In genomic region chr5:39803457-39803856, GRCm38 (mm10) we compare ENCODE assay signal across 14 mouse cellular contexts. TPM values are rescaled to one million over a fixed set of nuclear protein-coding genes. Genes with fewer than 3 reads are reported as not detected.
DNase-seq lines count a peak whose midpoint lies in the region; ATAC-seq and TF ChIP-seq lines count a peak whose summit lies in the region.
"Had no signal": no experiment of that assay in that cellular context is flagged by ENCODE, and none has a peak within 500 bp of the region (broad histone marks: within the 10 kb centered on the region; RNA-seq: fewer than 3 reads in every experiment).

No protein-coding gene starts in this region.

- ATAC-seq in neural tube, embryonic 15.5 days (ENCODE audit: low FRiP score), result peak; percentile 68

- no peak for DNase-seq in neural tube, embryonic 10.5 days (ENCODE audit: extremely low spot score, low spot score)
- DNase-seq in frontal cortex, postnatal 10 days (ENCODE audit: low spot score in 2 of 2), result peak; percentile 7 to 17
- peak; percentile 10 to 12 for DNase-seq in left cerebral cortex, adult 2 months (ENCODE audit: extremely low spot score in 1 of 2, low spot score in 2 of 2)
- DNase-seq in telencephalon, adult 2 months (ENCODE audit: low read depth, low spot score), result peak; percentile 80
- no peak for DNase-seq in midbrain, embryonic 10.5 days (ENCODE audit: low spot score)
- no peak for DNase-seq in gastrocnemius, postnatal 4 days (ENCODE audit: low spot score in 2 of 2)
- DNase-seq: adrenal gland, adult 8-10 months; cerebellum, adult 11 months; gastrocnemius, postnatal 10 days; kidney, adult 9 months had no signal

- no peaks in the 10 kb centered on the region for H3K27me3 ChIP-seq in neural tube, embryonic 15.5 days (replicated peaks)
- no peaks in the 10 kb centered on the region for H3K27me3 ChIP-seq in midbrain, embryonic 10.5 days (ENCODE audit: low read depth, poor library complexity, severe bottlenecking)
- H3K27me3 ChIP-seq: CH12.LX; heart, embryonic 12.5 days; liver, embryonic 15.5 days had no signal

- no peaks in the 10 kb centered on the region for H3K36me3 ChIP-seq in neural tube, embryonic 15.5 days
- no peaks in the 10 kb centered on the region for H3K36me3 ChIP-seq in midbrain, embryonic 10.5 days
- H3K36me3 ChIP-seq: heart, embryonic 12.5 days; liver, embryonic 15.5 days had no signal

- WGBS in neural tube, embryonic 15.5 days, result 59% methylated on average over 3 of the region's 3 CpGs
- 87% methylated on average over 3 of the region's 3 CpGs for WGBS in midbrain, embryonic 10.5 days

- intact Hi-C loops in left cerebral cortex, adult 2 months (cut with DNase I), result loop anchor here (5.0 kb wide), 1 partner anchor 161 kb away; no protein-coding TSS in a partner anchor

- no peak overlapping the region for H3K4me3 ChIP-seq in neural tube, embryonic 15.5 days (replicated peaks)
- H3K4me3 ChIP-seq in left cerebral cortex, adult 2 months, result no peak overlapping the region
- H3K4me3 ChIP-seq in midbrain, embryonic 10.5 days, result no peak overlapping the region
- H3K4me3 ChIP-seq: heart, embryonic 12.5 days; liver, embryonic 15.5 days had no signal

- H3K27ac ChIP-seq in neural tube, embryonic 15.5 days (replicated peaks), result no peak overlapping the region
- H3K27ac ChIP-seq in left cerebral cortex, adult 2 months, result no peak overlapping the region
- H3K27ac ChIP-seq in midbrain, embryonic 10.5 days (replicated peaks), result no peak overlapping the region
- H3K27ac ChIP-seq: liver, embryonic 15.5 days had no signal

- H3K9ac ChIP-seq in neural tube, embryonic 15.5 days (replicated peaks), result no peak overlapping the region
- H3K9ac ChIP-seq: heart, embryonic 12.5 days; liver, embryonic 15.5 days had no signal

- H3K4me1 ChIP-seq in neural tube, embryonic 15.5 days, result 0 out of 2 replicates have a peak, but pooled peaks cover 3% of the 10 kb centered on the region
- H3K4me1 ChIP-seq in midbrain, embryonic 10.5 days, result no peaks in the 10 kb centered on the region
- H3K4me1 ChIP-seq: heart, embryonic 12.5 days; liver, embryonic 15.5 days had no signal

- H3K9me3 ChIP-seq in neural tube, embryonic 15.5 days (replicated peaks), result no peaks in the 10 kb centered on the region
- no peaks in the 10 kb centered on the region for H3K9me3 ChIP-seq in midbrain, embryonic 10.5 days (replicated peaks)
- H3K9me3 ChIP-seq: heart, embryonic 12.5 days; liver, embryonic 15.5 days had no signal

- no peak for TF ChIP-seq CTCF in left cerebral cortex, adult 2 months (IDR thresholded peaks at IDR 0.05)

- H3K4me2 ChIP-seq in neural tube, embryonic 15.5 days, result no peak overlapping the region
- H3K4me2 ChIP-seq: heart, embryonic 12.5 days; liver, embryonic 15.5 days had no signal

RNA-seq across cellular contexts. Expression of gene Hs3st1, which starts 48.2 kb away (rescaled TPM):
- 37.3 and 43.0 TPM in 2 replicates for polyA plus RNA-seq in neural tube, embryonic 15.5 days (2015; fragmentation: Nextera tagmentation; extraction: Ambion mirVana)
- total RNA-seq in left cerebral cortex, adult 2 months (2021), result 10 to 100 TPM; 38.3 to 55.4 TPM
- 3.4 and 6.8 TPM in 2 replicates for polyA plus RNA-seq in midbrain, embryonic 10.5 days (2016; fragmentation: Nextera tagmentation; extraction: Ambion mirVana)
- 1 to 10 TPM; 3.1 to 3.9 TPM for total RNA-seq in gastrocnemius, postnatal 4 days (2021)

Comparison
In these comparisons a context has a peak if more than half of its experiments do, and no peak if none do; other contexts are left out.
1. DNase-seq: peak in frontal cortex, postnatal 10 days (2 of 2), left cerebral cortex, adult 2 months (2 of 2) and telencephalon, adult 2 months (single experiment); none in neural tube, embryonic 10.5 days (single experiment), midbrain, embryonic 10.5 days (single experiment) and gastrocnemius, postnatal 4 days (0 of 2).
2. RNA of gene Hs3st1, which starts 48.2 kb away (total RNA-seq): 38.3 to 55.4 TPM in left cerebral cortex, adult 2 months; 3.1 to 3.9 TPM in gastrocnemius, postnatal 4 days; every median in the first group is over 4 times any median in the second.